Mouse (Mus musculus) liver, postnatal 0 days (tissue): Measurements from ENCODE around the gene Elf1.

Experiments used
- CTCF ChIP-seq: sonication (generic); IDR thresholded peaks from 2 replicates; pipeline ENCODE4 v1.5.1; 2016; ENCODE audit warnings: antibody characterized with exemption, low read depth
- EP300 ChIP-seq: IDR thresholded peaks from 2 replicates; pipeline ENCODE4 v1.6.1; 2016; ENCODE audit warnings: antibody characterized with exemption, low read depth, mild to moderate bottlenecking

- TF ChIP-seq CTCF (no peak), EP300 (no peak)
Measured at GRCm38 (mm10) chr14:79557796-79558195, 76.8 kb downstream of the Elf1 start.
